Mouse (Mus musculus): ENCODE measurements around the gene Gm31571.
"Not testable (repeated sequence)": the region's sequence is repeated elsewhere in the genome, so short reads cannot be mapped to it uniquely, and the experiment has no call there.

Gm31571 gene

DNA sequence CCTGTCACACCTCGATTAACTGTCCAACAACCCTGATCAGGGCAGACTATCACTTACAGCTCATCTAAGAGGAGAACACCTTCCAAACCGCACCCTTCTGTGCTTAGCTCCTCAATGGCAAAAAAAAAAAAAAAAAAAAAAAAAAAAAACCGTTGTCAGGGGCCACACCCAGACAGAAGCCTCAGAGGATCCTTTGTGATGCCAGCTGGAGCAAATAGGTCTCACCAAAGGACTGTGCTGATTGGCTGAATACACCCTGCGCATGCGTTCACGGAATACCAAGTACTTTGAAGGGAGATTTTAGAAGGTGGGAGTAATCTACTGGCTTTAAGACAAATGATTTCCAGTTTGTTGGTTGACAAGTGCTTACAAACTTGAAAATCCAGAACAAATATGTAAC lies at the start of gene Gm31571:
Gene Gm31571 (minus strand): TSS at position 101 of the 400 bp plus-strand sequence.
- in situ Hi-C loops (cut with MboI; ENCODE audit: low pct_unique_long_range_greater_than_20kb in 1 of 2, low sequenced_read_pairs in 2 of 2, unreplicated experiment in 1 of 2) = not testable (repeated sequence)
